Mouse (Mus musculus) splenic B cell, adult 2 months (primary cell): ENCODE measurements around the gene Fcgr2b.

Experiments used
- DNase-seq: peaks from one replicate; pipeline ENCODE4 v3.0.0-alpha.2; 2011; ENCODE audit warnings: low read depth, low spot score
- H3K27me3 ChIP-seq: 2 replicates; pipeline ENCODE4 v1.6.1; 2012; ENCODE audit warnings: mild to moderate bottlenecking, low read length, moderate library complexity, mixed read lengths; ENCODE audit not compliant: control insufficient read depth, poor library complexity, insufficient read depth, severe bottlenecking
- H3K36me3 ChIP-seq: 2 replicates; pipeline ENCODE4 v1.6.1; 2012; ENCODE audit warnings: mild to moderate bottlenecking, low read length, moderate library complexity, mixed read lengths; ENCODE audit not compliant: control insufficient read depth, poor library complexity, insufficient read depth, severe bottlenecking

Gene Fcgr2b

DNA sequence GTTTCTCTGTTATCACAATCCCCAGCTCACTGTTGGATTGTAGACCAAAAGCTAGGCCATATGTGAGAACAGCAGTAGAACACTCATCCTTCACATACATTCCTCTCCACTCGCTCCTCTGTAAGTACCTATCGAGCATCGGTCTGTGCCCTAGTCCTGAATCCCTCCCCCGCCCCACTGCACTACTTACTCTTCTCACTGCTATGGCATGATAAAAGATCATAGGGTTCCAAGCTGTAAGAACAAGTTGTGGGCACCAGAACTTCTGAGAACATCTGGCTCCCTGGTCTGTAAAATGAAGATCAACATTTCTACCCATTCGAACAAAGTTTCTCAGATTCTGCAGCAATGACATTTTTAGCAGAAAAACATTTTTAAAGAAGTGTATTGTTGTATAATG lies at the start of gene Fcgr2b:
Gene Fcgr2b, minus strand, starts transcription at position 101 of the 400 bp plus-strand sequence.
- H3K36me3 ChIP-seq, result no peaks in the 10 kb centered on the region
- no peaks in the 10 kb centered on the region for H3K27me3 ChIP-seq
- DNase-seq, result no peak

GRCm38 (mm10) chr1:171019311-171019950 lies 43.1 kb upstream of the Fcgr2b start:
- Histone ChIP-seq H3K27me3 (no peaks in the 10 kb centered on the region; the same call in 1 of the 2 replicates), H3K36me3 (no peaks in the 10 kb centered on the region)
- no peak for DNase-seq

GRCm38 (mm10) chr1:171018737-171019136 lies 42.4 kb upstream of the Fcgr2b start, which contains the start of gene Fcgr4:
Gene Fcgr4, plus strand, starts transcription at chr1:171018920.
- Histone ChIP-seq H3K27me3 (no peaks in the 10 kb centered on the region; the same call in 1 of the 2 replicates), H3K36me3 (no peaks in the 10 kb centered on the region)
- DNase-seq, result no peak

GRCm38 (mm10) chr1:171017468-171018158 lies 41.3 kb upstream of the Fcgr2b start:
- DNase-seq, result no peak
- Histone ChIP-seq H3K36me3 (no peaks in the 10 kb centered on the region), H3K27me3 (no peaks in the 10 kb centered on the region; the same call in 1 of the 2 replicates)

GRCm38 (mm10) chr1:171016676-171017356 lies 40.5 kb upstream of the Fcgr2b start:
- DNase-seq, result no peak
- Histone ChIP-seq H3K27me3 (no peaks in the 10 kb centered on the region), H3K36me3 (no peaks in the 10 kb centered on the region)

DNA sequence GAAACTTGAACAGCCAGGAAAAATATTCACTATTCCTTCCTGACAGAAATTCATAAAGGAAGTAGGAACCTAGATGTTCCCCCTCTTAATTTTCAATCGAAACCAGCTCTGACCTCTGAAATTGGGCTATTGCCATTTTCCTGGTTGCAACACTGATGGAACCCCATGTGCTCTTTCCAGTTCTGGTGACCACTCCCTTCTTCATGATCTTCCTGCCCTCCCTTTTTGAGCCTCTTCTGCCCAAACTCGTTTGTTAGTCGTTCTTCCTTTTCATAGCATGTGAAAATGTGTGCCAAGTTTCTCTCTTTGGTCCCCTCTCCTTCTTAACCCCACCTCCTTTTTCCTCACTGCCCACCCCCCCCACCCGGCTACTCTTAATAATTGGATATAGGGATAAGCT lies 35.4 kb upstream of the Fcgr2b start:
- Histone ChIP-seq H3K36me3 (no peaks in the 10 kb centered on the region), H3K27me3 (no peaks in the 10 kb centered on the region)
- no peak for DNase-seq

- DNase-seq, result peak; percentile 64
- no peaks in the 10 kb centered on the region for H3K36me3 ChIP-seq
These were observed 30.6 kb upstream of the Fcgr2b start for GRCm38 (mm10) chr1:171006905-171007304.

GRCm38 (mm10) chr1:171006335-171006734 lies 30.0 kb upstream of the Fcgr2b start:
- peak; percentile 77 for DNase-seq
- no peaks in the 10 kb centered on the region for H3K27me3 ChIP-seq
- no peaks in the 10 kb centered on the region for H3K36me3 ChIP-seq

More at GRCm38 (mm10) chr1:171006905-171007304, 30.6 kb upstream of the Fcgr2b start:
- no peaks in the 10 kb centered on the region for H3K27me3 ChIP-seq

DNA sequence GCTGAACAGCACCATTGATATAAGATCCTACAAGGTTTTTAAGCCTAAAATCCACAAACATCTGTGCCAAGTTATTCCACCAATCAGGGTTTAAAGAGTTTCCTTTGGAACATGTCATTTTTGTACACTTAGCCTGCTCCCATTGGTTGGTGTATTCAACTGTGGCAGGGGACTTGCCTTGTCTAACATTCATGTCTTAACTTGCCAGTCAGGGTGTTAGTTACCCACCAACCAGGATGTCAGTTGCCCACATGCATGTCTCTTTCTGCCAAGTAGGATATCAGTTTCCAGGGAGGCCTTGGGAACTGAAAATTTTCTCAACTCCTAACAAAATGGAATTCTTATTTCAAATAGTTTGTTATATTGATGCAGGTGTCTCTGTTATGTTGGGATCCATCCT lies 29.2 kb upstream of the Fcgr2b start:
- no peaks in the 10 kb centered on the region for H3K36me3 ChIP-seq
- H3K27me3 ChIP-seq, result no peaks in the 10 kb centered on the region
- DNase-seq, result no peak

DNA sequence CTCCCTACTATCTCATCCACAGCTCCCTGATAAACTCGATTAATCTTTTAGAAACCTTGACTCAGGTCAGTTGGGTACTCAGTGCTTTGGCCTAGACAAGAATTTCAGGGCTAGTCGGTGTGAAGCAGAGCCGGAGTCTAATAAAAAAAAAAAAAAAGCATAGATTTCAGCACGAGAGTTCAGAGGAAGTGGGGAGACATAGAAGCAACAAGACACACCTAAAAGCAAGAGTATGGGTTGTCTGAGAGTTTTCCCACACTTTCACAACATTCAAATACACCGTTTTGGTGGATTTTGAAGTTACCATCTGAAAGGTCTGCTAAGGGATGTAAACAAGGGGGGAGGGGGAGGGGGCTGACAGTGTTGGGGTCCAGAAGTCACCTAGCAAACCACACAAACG lies 28.7 kb upstream of the Fcgr2b start:
- H3K27me3 ChIP-seq, result no peaks in the 10 kb centered on the region
- DNase-seq, result no peak

DNA sequence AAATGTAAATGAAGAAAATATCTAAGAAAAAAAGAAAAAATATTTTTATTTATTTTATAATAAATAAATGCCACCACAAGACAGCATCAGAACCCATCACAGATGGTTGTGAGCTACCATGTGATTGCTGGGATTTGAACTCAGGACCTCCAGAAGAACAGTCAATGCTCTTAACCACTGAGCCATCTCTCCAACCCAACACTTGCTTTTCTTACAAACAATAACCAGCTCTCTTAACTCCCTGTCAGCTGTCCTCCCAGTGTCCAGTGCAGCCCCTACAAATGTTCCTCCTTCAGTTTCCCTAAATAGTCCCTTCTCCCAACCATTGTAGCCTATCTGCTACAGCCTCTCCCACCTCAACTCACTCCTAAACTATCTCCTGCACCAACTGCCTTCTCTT lies 23.5 kb upstream of the Fcgr2b start:
- no peaks in the 10 kb centered on the region for H3K36me3 ChIP-seq
- no peaks in the 10 kb centered on the region for H3K27me3 ChIP-seq
- no peak for DNase-seq

More for the DNA sequence above, 28.7 kb upstream of the Fcgr2b start:
- no peaks in the 10 kb centered on the region for H3K36me3 ChIP-seq

DNA sequence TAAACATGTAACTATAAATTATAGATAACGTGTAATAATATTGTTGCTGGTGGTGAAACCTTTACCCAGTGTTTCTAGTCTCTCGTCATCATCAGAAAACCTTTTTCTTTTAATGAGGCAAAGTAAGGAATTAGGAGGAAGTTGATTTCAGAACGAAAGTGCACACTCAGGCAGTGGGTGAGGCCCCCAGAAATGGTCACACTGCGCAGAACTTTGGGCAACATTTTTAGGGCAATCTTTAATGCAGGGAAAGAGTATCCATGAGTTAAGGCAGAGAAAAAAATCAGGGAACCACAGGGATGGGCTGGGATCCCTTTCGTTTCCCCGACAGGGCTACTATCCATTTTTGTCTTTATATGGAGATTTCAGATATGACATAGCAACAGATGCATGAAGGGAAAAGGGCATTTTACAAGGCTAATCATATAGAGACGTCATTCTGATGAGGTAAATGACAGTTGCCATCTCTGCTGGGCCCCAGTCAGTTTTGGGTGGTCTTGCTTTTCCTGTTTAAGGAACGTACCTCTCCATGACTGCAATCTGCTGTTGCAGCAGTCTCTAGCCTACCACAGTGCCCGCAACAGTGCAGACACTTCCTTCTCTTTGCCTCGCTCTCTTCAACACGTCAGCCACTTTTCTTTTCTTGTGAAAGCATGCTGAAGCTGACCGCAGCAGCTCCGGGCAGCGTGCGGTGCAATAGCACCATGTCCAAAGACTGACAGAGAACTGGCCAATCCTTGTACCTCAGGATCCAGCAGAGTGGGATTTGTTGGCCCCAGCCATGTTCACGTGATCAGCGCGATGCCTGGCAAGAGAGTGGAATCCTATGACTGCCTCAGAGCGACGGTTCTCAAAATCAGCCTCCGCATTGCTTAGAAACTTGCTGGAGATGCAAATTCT lies 21.7 kb upstream of the Fcgr2b start:
- no peaks in the 10 kb centered on the region for H3K36me3 ChIP-seq
- DNase-seq, result peak; percentile 50
- H3K27me3 ChIP-seq, result no peaks in the 10 kb centered on the region

GRCm38 (mm10) chr1:170996753-170997152 lies 20.4 kb upstream of the Fcgr2b start:
- DNase-seq, result peak; percentile 83
- no peaks in the 10 kb centered on the region for H3K36me3 ChIP-seq
- no peaks in the 10 kb centered on the region for H3K27me3 ChIP-seq

- no peaks in the 10 kb centered on the region for H3K36me3 ChIP-seq
- H3K27me3 ChIP-seq, result no peaks in the 10 kb centered on the region
- no peak for DNase-seq
These were observed 19.7 kb upstream of the Fcgr2b start for GRCm38 (mm10) chr1:170996034-170996433.
